In the genomic region with DNA sequence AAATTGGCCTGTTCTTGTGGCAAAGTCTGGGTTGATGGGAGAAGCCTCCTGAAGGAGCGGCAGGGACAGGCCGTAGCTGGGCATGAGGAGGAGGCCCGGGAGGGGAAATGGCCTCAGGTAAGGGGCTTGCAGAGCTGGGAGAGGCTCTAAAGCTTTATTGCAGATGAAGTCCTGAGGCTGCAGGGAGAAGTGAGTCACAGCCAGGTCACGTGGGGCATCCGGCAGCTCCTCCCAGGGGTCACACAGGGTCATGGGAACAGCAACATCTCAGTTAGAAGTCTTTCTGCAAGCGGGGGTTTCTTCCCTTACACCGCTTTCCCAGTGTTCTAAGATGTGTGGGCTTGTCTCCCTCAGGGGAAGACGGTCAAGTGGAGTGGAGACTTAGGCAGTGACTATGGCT, we compare ENCODE assay signal across 9 mouse cellular contexts. TPM values are rescaled to one million over a fixed set of nuclear protein-coding genes. Genes with fewer than 3 reads are reported as not detected.
DNase-seq lines count a peak whose midpoint lies in the region; ATAC-seq and TF ChIP-seq lines count a peak whose summit lies in the region.
"Had no signal": no experiment of that assay in that cellular context is flagged by ENCODE, and none has a peak within 500 bp of the region (broad histone marks: within the 10 kb centered on the region; RNA-seq: fewer than 3 reads in every experiment).

No protein-coding gene starts in this region.

- DNase-seq in neural tube, embryonic 10.5 days (ENCODE audit: extremely low spot score, low spot score), result peak; percentile 64
- peak; percentile 80 for DNase-seq in adrenal gland, adult 8-10 months
- peak; percentile 84 to 89 for DNase-seq in heart, adult 18-20 months
- peak; percentile 71 to 77 for DNase-seq in kidney, postnatal 25 days
- no peak for DNase-seq in spleen, postnatal 14 days (ENCODE audit: low spot score in 2 of 2)
- no peak for DNase-seq in left cerebral cortex, adult 11 months (ENCODE audit: low spot score)

- no peak overlapping the region for H3K27ac ChIP-seq in neural tube, embryonic 15.5 days (replicated peaks)
- peak overlapping the region; percentile 13 for H3K27ac ChIP-seq in small intestine, adult 2 months (ENCODE audit: insufficient read depth, low read depth, low read length)
- H3K27ac ChIP-seq: liver, embryonic 14.5 days had no signal

- no peak for TF ChIP-seq CTCF in small intestine, adult 2 months (IDR thresholded peaks at IDR 0.05; ENCODE audit: extremely low read depth, insufficient read length, insufficient replicate concordance, low read depth, low read length)

- no peaks in the 10 kb centered on the region for H3K27me3 ChIP-seq in neural tube, embryonic 15.5 days (replicated peaks)
- no peaks in the 10 kb centered on the region for H3K27me3 ChIP-seq in small intestine, adult 2 months (ENCODE audit: control insufficient read depth, insufficient read depth, low read length)

- H3K36me3 ChIP-seq in neural tube, embryonic 15.5 days, result no peaks in the 10 kb centered on the region
- H3K36me3 ChIP-seq in small intestine, adult 2 months (ENCODE audit: control insufficient read depth, insufficient read depth, low read length), result no peaks in the 10 kb centered on the region

- peaks cover 28% of the 10 kb centered on the region for H3K4me1 ChIP-seq in neural tube, embryonic 15.5 days
- peaks cover 8% of the 10 kb centered on the region; the same call in 1 of the 2 replicates for H3K4me1 ChIP-seq in small intestine, adult 2 months (ENCODE audit: control insufficient read depth, insufficient read depth, insufficient read length, low read length)

- H3K9ac ChIP-seq in neural tube, embryonic 15.5 days (replicated peaks), result no peak overlapping the region
- H3K9ac ChIP-seq: liver, embryonic 14.5 days had no signal

- 17% methylated on average over 8 of the region's 8 CpGs for WGBS in neural tube, embryonic 15.5 days
- WGBS in small intestine, adult 2 months, result 36% methylated on average over 8 of the region's 8 CpGs

- H3K4me2 ChIP-seq in neural tube, embryonic 15.5 days, result no peak overlapping the region

- no peak overlapping the region for H3K4me3 ChIP-seq in neural tube, embryonic 15.5 days (replicated peaks)
- no peak overlapping the region for H3K4me3 ChIP-seq in small intestine, adult 2 months (ENCODE audit: low read depth, low read length)

- ATAC-seq in neural tube, embryonic 15.5 days (ENCODE audit: low FRiP score), result no peak

- TF ChIP-seq POLR2A in small intestine, adult 2 months (IDR thresholded peaks at IDR 0.05; ENCODE audit: low read depth, low read length), result no peak

- H3K9me3 ChIP-seq in neural tube, embryonic 15.5 days (replicated peaks), result no peaks in the 10 kb centered on the region

RNA-seq across cellular contexts. Expression of gene Ttc7b, which starts 8.5 kb away (rescaled TPM):
- 7.3 and 10.2 TPM in 2 replicates for polyA plus RNA-seq in neural tube, embryonic 15.5 days (2015; fragmentation: Nextera tagmentation; extraction: Ambion mirVana)
- total RNA-seq in adrenal gland, adult 8-10 months (2022), result 100 to 1,000 TPM in 1 of 4 experiments, 10 to 100 TPM in 3; 89.9 to 102 (median 95.5) TPM
- 10 to 100 TPM; 74.6 to 79.1 TPM for total RNA-seq in heart, adult 18-20 months (2021)
- 10.8 and 13.0 TPM in 2 replicates for polyA plus RNA-seq in small intestine, adult 2 months (2012; rRNA removed)

Comparison
In these comparisons a context has a peak if more than half of its experiments do, and no peak if none do; other contexts are left out.
1. DNase-seq: peak in neural tube, embryonic 10.5 days (single experiment), adrenal gland, adult 8-10 months (single experiment), heart, adult 18-20 months (2 of 2) and kidney, postnatal 25 days (2 of 2); none in spleen, postnatal 14 days (0 of 2) and left cerebral cortex, adult 11 months (single experiment).